Mouse (Mus musculus) embryonic fibroblast, embryonic 13.5 days (primary cell): ENCODE measurements around the gene Crb1.

ENCODE experiments used
- CTCF ChIP-seq: IDR thresholded peaks from 2 replicates; pipeline ENCODE4 v1.5.1; 2011; ENCODE audit warnings: mild to moderate bottlenecking, control low read depth, low read length, moderate library complexity, borderline replicate concordance; ENCODE audit not compliant: insufficient read depth
- POLR2A ChIP-seq: IDR thresholded peaks from 2 replicates; pipeline ENCODE4 v1.6.1; 2011; ENCODE audit warnings: low read depth, mild to moderate bottlenecking, control low read depth, low read length, moderate library complexity

- TF ChIP-seq POLR2A (no peak), CTCF (no peak)
These were observed 214.1 kb downstream of the Crb1 start for GRCm38 (mm10) chr1:139162814-139163213.
